Mouse (Mus musculus): ENCODE measurements around the gene Dner.

DNA sequence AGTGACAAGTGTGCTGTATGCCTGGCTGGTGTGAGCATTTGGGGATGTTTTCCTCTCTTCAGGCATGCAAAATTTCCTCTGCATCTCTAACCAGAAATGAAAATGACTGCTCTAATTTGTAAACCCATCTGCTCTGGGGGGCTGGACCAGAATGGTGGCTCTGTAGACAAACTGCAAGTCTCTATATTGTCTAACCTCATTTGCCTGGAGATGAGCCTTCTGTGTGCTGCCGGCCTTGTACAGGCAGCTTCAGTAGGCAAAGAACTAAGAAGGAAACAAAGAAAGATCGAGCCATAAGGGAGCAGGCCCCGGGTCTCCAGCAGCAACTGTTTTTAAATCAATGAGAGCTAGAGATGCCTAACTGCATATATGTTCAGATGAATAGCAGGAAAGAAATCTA is 103.6 kb downstream of the Dner start:
- TF ChIP-seq CTCF (IDR thresholded peaks at IDR 0.05) (no peak), EP300 (IDR thresholded peaks at IDR 0.05; ENCODE audit: insufficient read depth, low read depth, low read length) (no peak)
